Mouse (Mus musculus): ENCODE measurements around the gene Rhou. TPM values are rescaled to one million over a fixed set of nuclear protein-coding genes. Genes with fewer than 3 reads are reported as not detected.

Rhou gene
- total and polyA plus RNA-seq, 3 experiments, result 4.1 to 5.8 (median 5.5) TPM

DNA sequence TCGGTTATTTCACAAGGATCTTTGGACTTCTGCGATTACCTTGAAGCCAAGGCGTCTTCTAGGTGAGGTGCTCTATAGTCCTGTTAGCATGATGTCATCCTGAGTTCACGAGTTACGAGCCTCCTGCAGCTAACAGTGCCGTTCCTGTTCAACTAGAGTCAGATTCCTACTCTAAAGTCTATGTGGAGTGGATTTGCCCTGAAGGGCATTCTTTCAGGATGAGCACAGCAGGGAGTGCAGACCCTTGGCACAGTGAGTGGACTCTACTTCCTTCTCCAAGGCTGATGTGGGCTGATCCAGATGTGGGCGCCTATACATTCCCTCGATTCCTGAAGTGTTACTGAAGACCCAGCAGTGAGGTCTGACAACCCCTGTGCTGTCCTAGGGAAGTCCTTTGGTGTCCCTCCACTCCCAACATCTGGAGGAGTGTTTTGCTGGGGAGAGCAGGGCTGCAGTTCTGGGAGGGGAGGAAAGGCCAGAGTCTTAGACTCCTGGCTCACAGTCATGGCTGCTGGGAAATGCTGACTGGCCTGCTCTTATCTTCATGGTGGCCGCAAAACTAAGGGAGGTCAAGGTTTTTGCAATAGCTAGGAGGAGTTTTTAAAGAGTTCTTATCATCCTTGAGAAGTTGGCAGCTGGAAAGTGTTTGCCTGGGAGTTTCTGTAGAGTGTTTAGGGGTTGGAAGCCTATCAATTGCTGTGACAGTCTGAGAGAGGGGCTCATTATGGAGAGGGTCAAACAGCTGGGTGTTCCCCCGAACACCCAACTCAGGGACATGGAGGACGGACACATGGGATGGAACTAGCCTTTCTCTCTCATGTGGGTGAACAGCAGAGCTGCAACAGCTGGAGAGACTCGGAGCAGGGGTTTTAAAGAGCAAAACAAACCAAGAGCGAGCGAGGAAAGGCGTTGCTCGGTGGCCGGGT lies 5.2 kb upstream of the Rhou start:
- H3K79me2 ChIP-seq (replicated peaks; ENCODE audit: control insufficient read depth, insufficient read depth, low read length), result no peaks in the 10 kb centered on the region
- H3K4me1 ChIP-seq (ENCODE audit: control insufficient read depth, insufficient read depth, low read length), result peaks cover 4% of the 10 kb centered on the region
- H3K36me3 ChIP-seq (ENCODE audit: control insufficient read depth, insufficient read depth, low read length), result no peaks in the 10 kb centered on the region
- 61% methylated on average over 17 of the region's 17 CpGs for WGBS
- H3K27ac ChIP-seq, result peak overlapping the region; percentile 9; the same call in 1 of the 2 replicates
- DNase-seq, result peak; percentile 38 to 64
- no peaks in the 10 kb centered on the region; the same call in 1 of the 2 replicates for H3K27me3 ChIP-seq (ENCODE audit: control insufficient read depth, insufficient read depth, low read length)
- no peak overlapping the region for H3K9ac ChIP-seq (ENCODE audit: low read depth, low read length)
- TF ChIP-seq CTCF (IDR thresholded peaks at IDR 0.05) (no peak), POLR2A (IDR thresholded peaks at IDR 0.05; ENCODE audit: insufficient read depth, low read depth, low read length) (no peak), EP300 (IDR thresholded peaks at IDR 0.05; ENCODE audit: insufficient read depth, low read depth, low read length) (no peak)
- intact Hi-C loops (cut with DNase I), result no loop called here
- H3K4me3 ChIP-seq, result no peak overlapping the region

DNA sequence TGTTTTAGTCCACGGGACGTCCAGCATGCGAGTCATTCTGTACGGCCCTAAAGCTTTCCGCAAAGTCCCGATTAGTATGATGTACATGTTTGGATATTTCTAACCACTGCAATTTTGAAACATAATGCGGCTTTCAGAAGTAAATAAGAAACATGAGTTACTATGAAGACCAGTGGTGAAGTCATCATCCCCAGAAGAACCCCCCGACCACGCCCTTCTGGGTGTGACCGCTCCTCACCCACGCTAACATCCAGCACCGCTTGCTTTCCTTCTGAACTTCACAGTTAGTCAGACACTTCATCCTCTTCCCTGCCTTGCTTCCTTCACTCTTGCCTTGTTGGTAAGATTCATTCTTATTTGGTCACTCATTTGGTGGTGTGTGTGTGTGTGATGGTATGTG lies 4.2 kb upstream of the Rhou start:
- DNase-seq, result no peak
- intact Hi-C loops (cut with DNase I), result no loop called here
- Histone ChIP-seq H3K79me2 (replicated peaks; ENCODE audit: control insufficient read depth, insufficient read depth, low read length) (no peaks in the 10 kb centered on the region), H3K36me3 (ENCODE audit: control insufficient read depth, insufficient read depth, low read length) (no peaks in the 10 kb centered on the region), H3K27ac (no peak overlapping the region), H3K4me1 (ENCODE audit: control insufficient read depth, insufficient read depth, low read length) (peaks cover 3% of the 10 kb centered on the region; the same call in 1 of the 2 replicates), H3K9ac (ENCODE audit: low read depth, low read length) (no peak overlapping the region), H3K27me3 (ENCODE audit: control insufficient read depth, insufficient read depth, low read length) (no peaks in the 10 kb centered on the region; the same call in 1 of the 2 replicates), H3K4me3 (no peak overlapping the region)
- 82% methylated on average over 12 of the region's 12 CpGs for WGBS
- no peak for TF ChIP-seq CTCF (IDR thresholded peaks at IDR 0.05)
- no peak for TF ChIP-seq EP300 (IDR thresholded peaks at IDR 0.05; ENCODE audit: insufficient read depth, low read depth, low read length)
- no peak for TF ChIP-seq POLR2A (IDR thresholded peaks at IDR 0.05; ENCODE audit: insufficient read depth, low read depth, low read length)

DNA sequence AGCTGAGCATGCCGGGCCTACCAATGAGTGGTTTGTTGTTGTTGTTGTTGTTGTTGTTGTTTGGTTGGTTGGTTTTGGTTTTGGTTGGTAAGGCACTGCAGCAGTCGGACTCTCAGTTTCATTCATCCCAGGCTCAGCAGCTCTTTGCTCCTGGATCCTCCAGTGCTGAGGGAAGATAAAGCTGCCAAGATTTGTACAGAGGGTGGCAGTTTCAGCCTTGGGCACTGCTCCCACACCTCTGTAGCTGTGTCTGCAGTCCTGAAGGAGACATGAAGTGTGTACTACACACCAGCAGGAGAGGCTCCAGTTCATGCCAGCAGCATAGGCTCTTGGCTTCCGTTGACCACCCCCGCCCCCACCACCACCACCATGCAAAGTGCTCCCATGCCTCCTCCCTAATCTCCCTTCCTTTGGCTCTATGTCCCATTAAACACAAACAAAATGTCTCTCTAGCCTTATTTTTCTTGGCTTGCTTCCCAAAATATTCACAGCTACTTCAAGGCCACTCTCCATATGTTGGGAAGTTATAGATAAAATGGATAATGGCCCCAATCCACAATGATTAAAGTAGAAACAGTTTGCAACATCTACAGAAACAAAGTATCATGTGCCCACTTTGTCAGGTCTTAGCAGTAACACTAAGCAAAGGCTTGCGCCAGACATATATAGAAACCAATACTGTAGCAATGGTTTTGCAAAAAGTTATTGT lies 2.2 kb upstream of the Rhou start:
- intact Hi-C loops (cut with DNase I), result loop anchor here (2.0 kb wide), 1 partner anchor 117 kb away; no protein-coding TSS in a partner anchor
- Histone ChIP-seq H3K4me3 (no peak overlapping the region), H3K27ac (no peak overlapping the region), H3K9ac (ENCODE audit: low read depth, low read length) (no peak overlapping the region), H3K27me3 (ENCODE audit: control insufficient read depth, insufficient read depth, low read length) (no peaks in the 10 kb centered on the region; the same call in 1 of the 2 replicates), H3K36me3 (ENCODE audit: control insufficient read depth, insufficient read depth, low read length) (no peaks in the 10 kb centered on the region), H3K4me1 (ENCODE audit: control insufficient read depth, insufficient read depth, low read length) (peaks cover 3% of the 10 kb centered on the region; the same call in 1 of the 2 replicates), H3K79me2 (replicated peaks; ENCODE audit: control insufficient read depth, insufficient read depth, low read length) (no peaks in the 10 kb centered on the region)
- TF ChIP-seq EP300 (IDR thresholded peaks at IDR 0.05; ENCODE audit: insufficient read depth, low read depth, low read length), result no peak
- TF ChIP-seq CTCF (IDR thresholded peaks at IDR 0.05), result no peak
- TF ChIP-seq POLR2A (IDR thresholded peaks at IDR 0.05; ENCODE audit: insufficient read depth, low read depth, low read length), result no peak
- no peak for DNase-seq
- 66% methylated on average over 5 of the region's 5 CpGs for WGBS

DNA sequence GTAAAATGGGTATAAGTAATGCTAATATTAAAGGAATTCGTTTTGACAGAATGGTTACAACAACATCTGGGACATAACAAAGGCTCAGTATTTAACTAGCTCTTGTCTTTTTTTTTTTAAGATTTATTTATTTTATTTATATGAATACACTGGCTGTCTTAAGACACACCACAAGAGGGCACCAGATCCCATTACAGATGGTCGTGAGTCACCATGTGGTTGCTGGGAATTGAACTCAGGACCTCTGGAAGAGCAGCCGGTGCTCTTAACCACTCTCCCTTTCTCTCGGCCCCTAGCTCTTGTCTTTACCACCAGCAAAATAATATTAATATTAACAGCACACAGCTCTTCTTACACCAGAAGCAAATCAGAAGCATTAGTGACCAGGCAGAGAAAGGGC lies 1.1 kb upstream of the Rhou start:
- no peak overlapping the region for H3K4me3 ChIP-seq
- H3K27me3 ChIP-seq (ENCODE audit: control insufficient read depth, insufficient read depth, low read length), result no peaks in the 10 kb centered on the region; the same call in 1 of the 2 replicates
- 79% methylated on average over 4 of the region's 4 CpGs for WGBS
- H3K27ac ChIP-seq, result no peak overlapping the region
- H3K9ac ChIP-seq (ENCODE audit: low read depth, low read length), result no peak overlapping the region
- no peaks in the 10 kb centered on the region for H3K79me2 ChIP-seq (replicated peaks; ENCODE audit: control insufficient read depth, insufficient read depth, low read length)
- intact Hi-C loops (cut with DNase I), result loop anchor here (1.0 to 2.0 kb wide), 2 partner anchors 116 to 132 kb away; no protein-coding TSS in a partner anchor
- no peak for DNase-seq
- no peak for TF ChIP-seq POLR2A (IDR thresholded peaks at IDR 0.05; ENCODE audit: insufficient read depth, low read depth, low read length)
- TF ChIP-seq CTCF (IDR thresholded peaks at IDR 0.05), result peak; percentile 56
- TF ChIP-seq EP300 (IDR thresholded peaks at IDR 0.05; ENCODE audit: insufficient read depth, low read depth, low read length), result no peak
- no peaks in the 10 kb centered on the region for H3K36me3 ChIP-seq (ENCODE audit: control insufficient read depth, insufficient read depth, low read length)
- peaks cover 3% of the 10 kb centered on the region; the same call in 1 of the 2 replicates for H3K4me1 ChIP-seq (ENCODE audit: control insufficient read depth, insufficient read depth, low read length)

DNA sequence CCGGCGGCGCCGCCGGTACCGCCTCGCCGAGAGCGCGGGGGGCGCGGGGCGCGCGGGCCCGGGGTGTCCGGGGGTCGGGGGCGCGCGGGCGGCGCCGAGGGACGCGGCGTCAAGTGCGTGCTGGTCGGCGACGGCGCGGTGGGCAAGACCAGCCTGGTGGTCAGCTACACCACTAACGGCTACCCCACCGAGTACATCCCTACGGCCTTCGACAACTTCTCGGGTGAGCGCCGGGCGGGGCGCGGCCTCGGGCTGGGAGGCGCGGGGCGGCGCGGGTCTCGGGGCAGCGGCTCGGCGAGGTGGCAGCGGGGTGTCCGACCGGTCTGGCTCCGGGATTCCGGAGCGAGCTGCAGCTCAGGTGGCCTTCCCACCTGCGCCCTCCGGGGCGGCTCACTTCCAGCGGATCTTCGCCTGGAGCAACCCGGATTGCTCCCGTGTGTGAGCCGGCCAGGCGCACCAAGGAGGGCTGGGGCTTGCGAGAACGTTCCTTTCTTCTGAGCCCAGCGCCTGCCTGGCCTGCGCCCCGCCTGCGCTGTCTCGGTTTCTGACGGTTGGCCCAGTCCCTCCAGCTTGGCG lies 353 bp downstream of the Rhou start:
- H3K9ac ChIP-seq (ENCODE audit: low read depth, low read length), result peak overlapping the region; percentile 76
- H3K36me3 ChIP-seq (ENCODE audit: control insufficient read depth, insufficient read depth, low read length), result no peaks in the 10 kb centered on the region
- H3K4me1 ChIP-seq (ENCODE audit: control insufficient read depth, insufficient read depth, low read length), result peaks cover 1% of the 10 kb centered on the region; the same call in 1 of the 2 replicates
- DNase-seq, result peak; percentile 63 to 75
- H3K79me2 ChIP-seq (replicated peaks; ENCODE audit: control insufficient read depth, insufficient read depth, low read length), result no peaks in the 10 kb centered on the region
- intact Hi-C loops (cut with DNase I), result loop anchor here (1.0 to 2.0 kb wide), 2 partner anchors 115 to 130 kb away; no protein-coding TSS in a partner anchor
- peak overlapping the region; percentile 68 for H3K27ac ChIP-seq
- TF ChIP-seq CTCF (IDR thresholded peaks at IDR 0.05), result no peak
- no peak for TF ChIP-seq POLR2A (IDR thresholded peaks at IDR 0.05; ENCODE audit: insufficient read depth, low read depth, low read length)
- no peaks in the 10 kb centered on the region; the same call in 1 of the 2 replicates for H3K27me3 ChIP-seq (ENCODE audit: control insufficient read depth, insufficient read depth, low read length)
- H3K4me3 ChIP-seq, result peak overlapping the region; percentile 67
- WGBS, result 7% methylated on average over 76 of the region's 77 CpGs
